Mouse (Mus musculus) liver, adult 2 months (tissue): ENCODE data around the gene Tcte1.
A peak's percentile ranks its signal among the peaks of the same experiment; 100 is the strongest.

Experiments
- CTCF ChIP-seq: fragments of 200-500 bp; IDR thresholded peaks from 2 replicates; pipeline ENCODE4 v1.5.1; 2011; ENCODE audit warnings: low read depth, low read length, control low read depth
- POLR2A ChIP-seq: fragments of 200-500 bp; IDR thresholded peaks from 2 replicates; pipeline ENCODE4 v1.6.1; 2011; ENCODE audit warnings: low read length, control low read depth; ENCODE audit not compliant: insufficient read depth; ENCODE audit errors: extremely low read depth

DNA sequence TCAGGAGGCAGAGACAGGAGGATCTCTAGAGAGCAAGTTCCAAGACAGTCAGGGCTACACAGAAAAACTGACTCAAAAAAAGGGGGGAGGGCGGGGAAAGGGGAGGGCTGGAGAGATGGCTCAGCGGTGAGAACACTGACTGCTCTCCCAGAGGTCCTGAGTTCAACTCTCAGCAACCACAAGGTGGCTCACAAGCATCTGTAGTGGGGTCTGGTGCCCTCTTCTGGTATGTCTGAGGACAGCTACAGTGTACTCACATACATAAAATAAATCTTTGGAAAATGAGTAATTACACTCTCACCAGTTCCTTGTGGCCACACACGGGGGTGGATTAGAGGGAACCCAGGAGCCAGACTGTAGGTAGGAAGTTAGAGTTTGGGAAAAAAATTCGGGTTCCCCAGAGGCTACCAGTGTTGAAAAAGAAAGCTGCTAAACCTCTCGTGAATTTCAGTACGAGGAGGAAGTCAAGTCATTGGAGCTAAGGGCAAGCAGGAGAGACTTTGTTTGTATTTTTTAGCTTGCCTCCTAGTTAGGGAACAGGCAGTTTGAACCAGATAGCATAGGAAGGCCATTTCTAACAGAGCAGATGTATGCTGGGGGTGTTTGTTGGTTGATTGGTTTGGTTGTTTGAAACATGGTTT lies 59.6 kb downstream of the Tcte1 start:
- TF ChIP-seq CTCF = peak; percentile 78
- no peak for TF ChIP-seq POLR2A
